Mouse (Mus musculus) embryo, embryonic 11 days (tissue): Measurements from ENCODE around the gene Borcs6.
"Not testable (repeated sequence)": the region's sequence is repeated elsewhere in the genome, so short reads cannot be mapped to it uniquely, and the experiment has no call there.

Experiments used
- DNase-seq: peaks from one replicate; pipeline ENCODE4 v3.0.0-alpha.2; 2015

Gene Borcs6

DNA sequence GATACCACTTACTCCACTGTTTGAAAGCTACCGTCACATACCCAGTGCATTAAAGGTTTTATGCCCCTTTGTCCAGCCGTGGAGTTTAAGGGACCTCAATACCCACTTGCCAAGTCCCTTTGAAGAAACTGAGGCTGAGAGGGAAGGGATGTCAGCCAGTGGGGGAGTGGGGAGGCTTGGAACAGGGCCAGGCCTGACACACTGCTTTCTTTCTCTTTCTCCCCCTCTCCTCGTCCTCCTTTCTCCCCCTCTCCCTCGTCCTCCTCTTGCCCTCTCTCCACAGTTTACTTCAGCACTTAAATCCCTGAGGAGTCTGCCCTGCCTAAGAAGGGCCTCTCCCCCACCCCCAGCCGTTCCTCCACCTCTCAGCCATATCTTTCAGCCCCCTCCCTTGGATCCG lies 30.9 kb downstream of the Borcs6 start:
- DNase-seq, result no peak

DNA sequence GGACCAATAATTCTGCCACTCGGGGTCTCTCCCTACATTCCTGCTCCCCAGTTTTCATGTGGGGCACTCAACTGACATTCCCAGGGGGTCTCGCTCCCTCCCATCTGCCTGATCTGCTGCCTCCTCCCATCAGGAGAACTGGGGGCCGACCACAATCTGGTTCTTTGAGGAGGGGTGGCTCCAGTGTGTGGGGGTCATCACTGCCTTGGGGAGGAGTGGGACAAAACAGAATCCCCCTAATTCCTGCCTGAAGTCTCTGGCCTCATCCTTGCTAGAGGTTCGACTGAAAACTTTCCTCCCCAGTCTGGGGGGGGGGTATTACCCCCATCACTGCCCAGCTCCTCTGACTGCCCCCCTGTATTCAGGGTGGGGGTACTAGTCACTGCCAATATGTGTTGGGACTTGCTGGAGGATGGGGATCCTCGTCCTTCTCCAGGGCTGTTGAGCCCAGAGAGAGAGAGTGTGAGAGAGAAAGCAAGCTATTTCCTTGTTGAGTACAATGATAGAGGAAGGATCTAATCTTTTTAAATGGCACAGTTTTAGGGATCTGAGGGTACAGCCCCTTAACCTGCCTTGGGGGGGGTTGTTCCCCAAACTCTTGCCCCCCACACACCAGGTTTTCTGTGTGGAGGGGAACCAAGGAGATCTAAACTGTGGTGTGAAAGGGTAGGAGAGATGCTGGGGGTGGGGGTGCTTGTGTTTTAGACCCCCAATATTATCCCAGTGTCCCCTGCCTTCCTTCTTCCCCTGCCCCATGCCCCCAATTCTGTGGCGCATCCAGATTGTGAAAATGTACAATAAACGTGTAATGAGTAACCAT lies 32.3 kb downstream of the Borcs6 start:
- no peak for DNase-seq

DNA sequence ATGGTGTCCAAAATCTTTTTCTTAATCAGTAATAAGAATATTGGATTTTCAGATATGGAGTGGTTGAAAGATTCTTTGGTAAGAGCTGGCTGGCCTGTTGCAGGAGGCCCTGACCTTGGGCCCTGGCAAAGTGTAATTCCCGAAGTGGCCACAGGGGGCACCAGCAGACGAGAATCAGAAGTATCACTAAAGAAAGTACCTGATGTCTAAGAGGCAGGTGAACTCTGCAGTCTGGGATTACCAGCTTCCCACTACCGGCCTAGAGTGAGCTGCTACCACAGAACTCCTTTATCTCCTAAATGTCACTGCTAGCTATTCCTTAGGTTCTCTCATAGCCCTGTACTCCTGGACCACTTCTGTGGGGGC lies 32.9 kb downstream of the Borcs6 start:
- peak; percentile 76 for DNase-seq

DNA sequence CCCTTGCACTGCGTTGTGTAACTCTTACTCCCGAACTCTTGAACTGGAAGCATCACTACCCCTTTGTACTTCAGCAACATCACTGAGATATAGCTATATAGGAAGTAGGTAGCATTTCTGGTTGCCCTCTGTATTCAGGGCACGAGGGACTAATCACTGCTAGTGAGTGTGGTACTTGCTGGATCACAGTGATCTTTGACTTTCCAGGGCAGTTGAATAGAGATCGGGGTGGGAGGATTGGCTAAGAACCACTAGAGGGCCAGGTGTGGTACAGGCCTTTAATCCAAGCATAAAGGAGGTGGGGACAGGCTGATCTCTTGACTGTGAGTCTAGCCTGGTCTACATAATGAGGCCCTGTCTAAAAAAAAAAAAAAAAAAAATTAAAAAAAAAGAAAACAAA lies 33.4 kb downstream of the Borcs6 start:
- no peak for DNase-seq

DNA sequence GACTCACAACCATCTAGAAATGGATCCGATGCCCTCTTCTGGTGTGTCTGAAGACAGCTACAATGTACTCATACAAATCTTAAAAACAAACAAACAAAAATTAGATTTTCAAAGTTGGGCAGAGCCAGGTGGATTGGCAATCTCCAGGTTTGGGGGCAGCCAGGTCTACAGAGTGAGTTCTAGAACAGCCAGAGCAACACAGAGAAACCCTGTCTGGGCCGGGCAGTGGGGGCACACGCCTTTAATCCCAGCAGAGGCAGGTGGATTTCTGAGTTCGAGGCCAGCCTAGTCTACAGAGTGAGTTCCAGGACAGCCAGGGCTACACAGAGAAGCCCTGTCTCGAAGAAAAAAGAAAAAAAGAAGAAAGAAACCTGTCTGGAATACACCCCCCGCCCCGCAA lies 34.3 kb downstream of the Borcs6 start:
- DNase-seq, result not testable (repeated sequence)

DNA sequence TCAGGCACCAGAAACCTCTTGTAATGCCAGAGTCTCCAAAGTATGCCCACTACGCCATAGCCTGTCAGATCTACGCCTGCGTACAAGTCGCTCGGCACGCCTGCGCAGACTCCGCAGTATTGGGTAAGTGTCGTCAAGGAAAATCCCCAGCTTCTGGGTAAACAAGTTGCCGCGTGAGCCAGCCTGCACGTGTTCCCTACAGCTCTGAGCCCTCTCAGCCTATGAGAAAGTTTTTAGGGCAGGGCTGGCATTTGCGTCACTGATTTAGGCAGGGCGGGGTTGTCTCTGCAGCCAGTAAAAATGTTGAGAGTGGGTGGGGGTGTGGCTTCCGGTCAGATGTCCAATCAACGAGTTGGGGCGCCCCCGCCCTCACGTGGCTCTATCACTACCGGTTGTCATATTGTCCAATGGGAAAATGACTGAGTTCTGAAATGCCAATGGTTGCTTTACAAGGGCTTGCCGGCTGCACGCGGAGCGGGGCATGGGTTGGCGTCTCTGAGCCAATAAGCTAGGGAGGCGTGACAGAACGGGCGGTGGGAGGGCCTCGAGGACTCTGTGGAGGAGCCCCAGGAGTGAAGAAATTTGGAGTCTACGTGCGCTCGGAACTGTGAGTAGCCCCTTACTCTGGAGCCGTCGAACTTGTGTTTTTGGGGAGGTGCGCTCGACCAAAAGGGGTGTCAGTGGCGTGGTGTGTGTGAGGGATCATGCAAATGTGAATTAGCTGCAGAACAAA lies 35.3 kb downstream of the Borcs6 start, which contains the start of gene Per1:
TSS of gene Per1 (plus strand) at position 521 of the 733 bp plus-strand sequence.
- peak; percentile 99 for DNase-seq

DNA sequence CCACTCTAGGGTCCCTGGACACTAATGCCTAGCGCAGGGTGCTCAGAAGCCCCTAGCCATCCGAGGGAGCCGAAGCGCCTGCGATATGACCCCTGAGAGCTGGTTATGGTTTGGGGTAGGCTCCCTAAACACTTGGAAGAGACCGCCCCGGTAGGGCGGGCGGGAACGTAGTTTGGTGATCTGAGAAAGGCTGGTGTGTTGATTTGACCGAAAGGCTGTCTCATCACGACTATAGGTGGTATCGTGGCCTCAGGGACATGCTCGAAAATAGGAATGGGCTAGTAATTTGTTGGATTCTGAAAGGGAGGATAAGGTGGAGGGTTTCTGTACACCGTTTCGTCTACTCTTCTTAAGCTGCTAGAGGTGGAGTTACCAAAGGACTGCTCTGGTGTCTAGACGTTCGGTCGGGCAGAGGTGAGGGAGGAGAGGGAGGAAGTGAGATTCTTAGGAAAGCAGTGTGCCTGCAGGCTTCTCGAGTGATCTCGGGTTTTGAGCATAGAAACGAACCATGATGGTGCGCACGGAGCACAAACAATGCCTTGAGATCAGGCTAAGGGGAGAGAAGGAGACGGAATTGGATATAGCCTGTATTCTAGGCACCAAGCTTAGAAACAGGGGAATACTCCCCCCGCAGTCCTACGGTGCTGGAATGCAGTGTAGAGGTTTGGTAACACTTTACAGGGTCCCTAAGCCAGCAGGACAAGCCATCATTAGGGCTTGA lies 36.2 kb downstream of the Borcs6 start:
- no peak for DNase-seq

DNA sequence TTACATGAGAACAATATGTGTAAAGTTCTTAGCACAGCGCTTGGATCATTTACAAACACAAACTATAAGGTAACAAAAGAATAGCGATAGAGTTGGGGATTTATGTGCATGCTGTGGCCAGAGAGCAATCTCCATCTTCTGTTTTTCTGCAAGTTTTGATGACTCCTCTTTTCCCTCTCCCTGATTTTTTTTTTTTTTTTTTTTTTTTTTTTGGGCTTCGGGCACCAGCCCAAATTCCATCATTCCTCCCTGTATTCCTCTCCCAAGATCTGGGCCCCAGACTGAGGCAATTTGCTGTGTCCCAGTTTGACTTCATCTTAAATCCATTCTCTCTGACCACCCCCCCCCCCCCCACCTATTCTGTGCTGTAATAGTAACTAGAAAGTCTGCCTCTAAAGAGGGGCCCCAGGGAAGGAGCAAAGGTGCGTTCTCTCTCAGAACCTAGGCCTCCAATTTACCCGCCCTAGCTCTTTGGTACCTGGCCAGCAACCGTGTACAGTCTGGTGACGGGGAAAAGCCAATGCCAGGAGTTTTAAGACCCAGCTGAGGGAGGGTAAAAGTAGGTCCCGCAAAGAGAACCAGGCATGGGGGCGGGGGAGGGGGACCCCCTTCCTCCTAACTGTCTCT lies 37.0 kb downstream of the Borcs6 start:
- DNase-seq, result no peak

DNA sequence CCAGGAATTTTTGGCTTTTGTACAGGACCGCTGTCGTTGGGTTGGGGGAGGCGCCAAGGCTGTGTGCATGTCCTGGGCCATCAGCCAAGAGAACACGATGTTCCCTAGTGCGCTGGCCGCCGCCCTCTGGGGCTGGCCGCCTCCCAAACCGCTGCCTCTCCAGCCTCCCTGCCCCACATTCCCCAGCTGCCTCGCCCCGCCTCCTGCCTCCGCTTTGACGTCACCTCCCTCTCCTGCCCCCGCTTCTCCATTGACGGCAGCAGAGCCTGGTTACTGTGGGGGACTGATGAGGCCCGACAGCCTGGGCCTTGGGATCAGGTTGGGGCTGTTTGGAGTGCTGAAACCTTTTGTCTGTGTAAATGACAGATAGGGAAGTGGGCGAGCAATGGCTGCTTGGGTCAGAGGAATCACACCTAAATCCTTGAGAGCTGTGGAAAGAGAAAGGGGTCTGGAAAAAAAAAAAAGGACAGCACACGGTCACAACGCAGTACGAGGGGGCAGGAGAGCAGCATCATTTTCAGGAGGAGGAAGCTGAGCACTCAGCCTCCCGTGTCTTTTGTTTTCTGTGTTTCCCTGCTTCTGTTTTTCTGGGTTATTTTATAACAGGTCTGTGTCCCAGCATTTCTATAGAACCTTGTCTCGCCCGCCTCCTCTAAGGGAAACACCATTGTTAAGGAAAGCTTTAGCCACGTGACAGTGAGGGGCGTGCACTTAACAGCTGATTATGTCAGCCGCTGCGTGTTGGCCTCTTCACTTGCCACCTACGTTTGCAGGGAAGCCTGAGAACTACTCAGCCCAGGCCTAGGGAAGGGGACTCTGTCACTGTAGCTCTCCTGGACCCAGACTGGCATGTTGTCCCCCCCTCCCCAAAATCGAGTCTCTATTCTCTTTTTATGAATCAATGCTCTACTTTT lies 37.7 kb downstream of the Borcs6 start:
- peak; percentile 87 for DNase-seq

DNA sequence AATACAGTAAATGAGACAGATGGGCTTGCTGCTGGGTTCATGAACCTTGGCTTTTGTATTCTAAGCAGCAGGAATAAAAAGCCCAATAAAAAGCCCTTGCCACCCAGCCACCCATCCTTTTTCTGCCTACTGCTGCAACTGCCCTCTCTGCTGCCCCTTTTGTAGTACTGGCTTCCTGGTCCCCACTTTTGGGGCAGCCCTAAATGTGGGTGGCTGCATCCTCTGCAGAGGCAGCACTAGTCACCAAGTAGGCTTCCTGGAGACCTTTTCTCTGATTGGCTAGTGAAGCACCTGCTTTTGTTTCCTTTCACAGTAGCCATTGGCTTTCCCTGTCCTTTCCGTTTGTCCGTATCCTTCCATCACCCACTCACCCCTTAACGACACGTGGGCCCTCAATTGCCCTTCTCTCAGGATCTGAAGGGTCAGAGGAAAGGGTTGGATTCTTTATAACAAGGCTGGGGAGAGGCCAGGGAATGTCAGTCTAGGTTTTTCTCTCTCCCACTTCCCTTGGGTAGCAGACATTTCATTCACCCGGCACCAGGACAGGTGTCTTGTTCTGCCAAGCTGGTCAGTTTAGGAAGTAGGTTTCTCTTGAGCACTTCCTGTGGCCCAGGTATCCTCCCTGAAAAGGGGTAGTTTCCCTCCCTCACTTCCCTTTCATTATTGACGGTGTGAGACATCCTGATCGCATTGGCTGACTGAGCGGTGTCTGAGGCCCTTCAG lies 38.7 kb downstream of the Borcs6 start:
- DNase-seq, result no peak

DNA sequence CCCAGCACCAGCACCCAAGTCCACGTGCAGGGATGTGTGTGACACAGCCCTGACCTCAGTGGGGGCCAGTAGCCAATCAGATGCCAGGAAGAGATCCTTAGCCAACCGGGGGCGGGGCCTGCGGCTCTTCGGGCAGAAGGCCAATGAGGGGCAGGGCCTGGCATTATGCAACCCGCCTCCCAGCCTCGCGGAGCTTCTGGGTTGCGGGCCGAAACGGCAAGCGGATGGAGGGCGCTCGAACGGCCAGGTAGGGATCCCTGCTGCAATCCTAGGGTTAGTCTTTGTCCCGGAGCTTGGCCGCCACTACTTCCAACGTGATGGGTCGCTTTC lies 39.2 kb downstream of the Borcs6 start:
- peak; percentile 96 for DNase-seq

DNA sequence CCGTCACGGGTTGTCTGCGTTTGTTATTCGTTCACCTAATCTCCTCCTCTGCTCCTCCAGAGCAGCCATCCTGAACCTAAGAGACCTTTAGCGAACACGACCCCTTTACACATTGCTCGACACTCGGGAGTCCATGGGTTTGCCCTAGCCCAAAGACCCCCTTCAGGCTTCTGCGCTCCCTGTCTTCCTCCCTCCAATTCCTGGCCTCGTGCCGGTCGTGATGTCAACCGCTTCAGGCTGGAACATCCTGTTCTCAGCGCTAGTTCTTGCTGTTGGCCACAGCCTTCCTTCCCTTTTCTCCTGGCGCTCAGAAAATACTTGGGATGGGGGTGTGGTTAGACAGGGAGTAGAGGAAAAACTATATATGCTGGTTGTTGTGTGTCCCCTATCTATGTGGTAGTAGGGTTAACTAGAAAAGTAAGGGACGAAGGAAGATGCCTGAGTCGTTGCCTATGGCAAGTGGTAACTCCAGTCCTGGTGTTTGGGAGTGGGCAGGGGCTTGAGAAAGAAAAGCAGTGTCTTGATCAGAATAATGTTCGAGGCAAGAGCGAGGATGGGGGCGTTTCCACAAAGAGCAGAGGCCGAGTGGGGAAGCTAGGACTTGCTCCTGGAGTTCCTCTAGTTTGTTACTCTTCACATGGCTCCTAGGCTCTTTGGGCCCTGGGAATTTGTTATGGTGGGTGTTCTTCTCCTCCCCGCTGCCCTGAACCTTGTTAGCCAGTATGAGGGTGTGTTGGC lies 39.8 kb downstream of the Borcs6 start:
- peak; percentile 33 for DNase-seq

DNA sequence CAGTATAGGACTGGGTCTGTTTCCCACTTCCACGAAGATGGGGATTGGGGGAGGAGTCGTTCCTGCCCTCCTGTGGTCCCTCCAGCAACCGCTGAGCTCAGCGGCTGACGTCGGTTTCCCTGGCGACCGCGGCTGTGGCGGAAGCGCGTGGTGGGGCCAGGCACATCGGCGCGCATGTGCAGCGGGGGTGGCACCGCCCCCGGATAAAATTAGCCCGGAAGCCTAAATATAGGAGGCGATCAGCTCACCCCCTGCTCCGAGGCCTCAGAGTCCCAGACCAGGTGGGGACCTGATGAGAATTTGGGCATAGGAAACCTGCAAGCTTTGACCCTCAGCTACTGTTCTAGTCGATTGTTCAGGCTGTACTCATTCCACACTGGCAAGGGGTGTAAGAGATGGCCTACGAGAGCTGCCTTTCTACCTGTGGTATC lies 40.4 kb downstream of the Borcs6 start:
- DNase-seq, result peak; percentile 92

DNA sequence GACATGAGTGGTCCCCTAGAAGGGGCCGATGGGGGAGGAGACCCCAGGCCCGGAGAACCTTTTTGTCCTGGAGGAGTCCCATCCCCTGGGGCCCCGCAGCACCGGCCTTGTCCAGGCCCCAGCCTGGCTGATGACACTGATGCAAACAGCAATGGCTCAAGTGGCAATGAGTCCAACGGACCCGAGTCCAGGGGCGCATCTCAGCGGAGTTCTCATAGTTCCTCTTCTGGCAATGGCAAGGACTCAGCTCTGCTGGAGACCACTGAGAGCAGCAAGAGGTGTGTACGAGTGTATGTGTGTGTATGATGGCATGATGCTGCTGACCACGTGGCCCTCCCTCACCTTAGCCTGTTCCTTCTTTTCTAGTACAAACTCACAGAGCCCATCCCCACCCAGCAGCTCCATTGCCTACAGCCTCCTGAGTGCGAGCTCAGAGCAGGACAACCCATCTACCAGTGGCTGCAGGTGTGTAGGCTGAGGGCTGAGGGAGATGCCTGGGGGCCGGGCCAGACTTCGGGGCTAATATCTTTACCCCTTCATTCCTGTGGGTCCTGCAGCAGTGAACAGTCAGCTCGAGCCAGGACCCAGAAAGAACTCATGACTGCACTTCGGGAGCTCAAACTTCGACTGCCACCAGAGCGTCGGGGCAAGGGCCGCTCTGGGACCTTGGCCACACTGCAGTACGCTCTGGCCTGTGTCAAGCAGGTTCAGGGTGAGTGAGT lies 41.3 kb downstream of the Borcs6 start:
- DNase-seq, result no peak

DNA sequence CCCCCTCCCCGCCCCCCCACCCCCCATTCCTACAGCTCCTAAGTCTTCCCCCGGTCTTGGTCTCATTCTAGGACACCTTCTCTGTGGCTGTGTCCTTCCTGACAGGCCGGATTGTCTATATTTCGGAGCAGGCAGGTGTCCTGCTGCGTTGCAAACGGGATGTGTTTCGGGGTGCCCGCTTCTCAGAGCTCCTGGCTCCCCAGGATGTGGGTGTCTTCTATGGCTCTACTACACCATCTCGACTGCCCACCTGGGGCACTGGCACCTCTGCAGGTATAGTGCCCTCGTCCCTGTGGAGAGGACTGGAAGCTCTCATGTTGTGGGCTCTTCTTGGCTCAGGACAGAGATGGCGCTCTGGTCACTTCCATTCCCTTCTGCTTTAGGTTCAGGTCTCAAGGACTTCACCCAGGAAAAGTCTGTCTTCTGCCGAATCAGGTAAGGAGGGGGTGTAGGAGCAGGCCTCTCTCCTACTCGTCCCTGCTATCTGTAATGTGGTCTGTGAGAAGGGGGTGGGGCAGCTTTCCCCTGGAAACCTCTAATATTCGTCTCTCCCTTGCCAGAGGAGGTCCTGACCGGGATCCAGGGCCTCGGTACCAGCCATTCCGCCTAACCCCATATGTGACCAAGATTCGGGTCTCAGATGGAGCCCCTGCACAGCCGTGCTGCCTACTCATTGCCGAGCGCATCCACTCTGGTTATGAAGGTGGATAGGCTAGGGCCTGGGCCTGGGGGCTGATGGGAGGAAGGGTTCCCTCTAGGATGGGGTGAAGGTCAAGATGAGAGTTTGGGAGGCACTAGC lies 42.3 kb downstream of the Borcs6 start:
- no peak for DNase-seq

DNA sequence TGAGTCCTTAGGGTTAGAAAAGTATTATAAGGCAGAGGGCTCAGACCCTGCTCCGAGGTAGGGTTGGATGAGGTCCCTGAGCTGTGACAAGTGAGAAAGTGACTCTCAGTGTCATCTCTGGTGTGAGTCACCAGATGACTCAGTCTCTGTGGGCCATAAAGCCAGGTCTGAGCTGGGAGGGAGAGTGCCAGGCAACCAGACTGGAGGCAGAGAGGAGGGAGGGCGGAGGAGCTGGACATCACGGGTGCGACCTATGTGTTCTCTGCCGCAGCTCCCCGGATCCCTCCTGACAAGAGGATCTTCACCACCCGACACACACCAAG lies 42.8 kb downstream of the Borcs6 start:
- no peak for DNase-seq

DNA sequence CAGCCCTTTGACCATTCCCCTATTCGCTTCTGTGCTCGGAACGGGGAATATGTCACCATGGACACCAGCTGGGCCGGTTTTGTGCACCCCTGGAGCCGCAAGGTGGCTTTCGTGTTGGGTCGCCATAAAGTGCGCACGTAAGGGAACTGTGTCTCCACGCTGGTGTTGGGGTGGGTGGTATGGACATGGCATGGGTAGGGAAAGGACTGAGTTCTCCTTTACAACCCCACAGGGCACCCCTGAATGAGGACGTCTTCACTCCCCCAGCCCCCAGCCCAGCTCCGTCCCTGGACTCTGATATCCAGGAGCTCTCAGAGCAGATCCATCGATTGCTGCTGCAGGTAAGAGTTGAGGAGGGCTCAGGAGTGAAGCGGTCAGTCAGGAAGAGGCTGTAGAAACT lies 43.6 kb downstream of the Borcs6 start:
- no peak for DNase-seq

DNA sequence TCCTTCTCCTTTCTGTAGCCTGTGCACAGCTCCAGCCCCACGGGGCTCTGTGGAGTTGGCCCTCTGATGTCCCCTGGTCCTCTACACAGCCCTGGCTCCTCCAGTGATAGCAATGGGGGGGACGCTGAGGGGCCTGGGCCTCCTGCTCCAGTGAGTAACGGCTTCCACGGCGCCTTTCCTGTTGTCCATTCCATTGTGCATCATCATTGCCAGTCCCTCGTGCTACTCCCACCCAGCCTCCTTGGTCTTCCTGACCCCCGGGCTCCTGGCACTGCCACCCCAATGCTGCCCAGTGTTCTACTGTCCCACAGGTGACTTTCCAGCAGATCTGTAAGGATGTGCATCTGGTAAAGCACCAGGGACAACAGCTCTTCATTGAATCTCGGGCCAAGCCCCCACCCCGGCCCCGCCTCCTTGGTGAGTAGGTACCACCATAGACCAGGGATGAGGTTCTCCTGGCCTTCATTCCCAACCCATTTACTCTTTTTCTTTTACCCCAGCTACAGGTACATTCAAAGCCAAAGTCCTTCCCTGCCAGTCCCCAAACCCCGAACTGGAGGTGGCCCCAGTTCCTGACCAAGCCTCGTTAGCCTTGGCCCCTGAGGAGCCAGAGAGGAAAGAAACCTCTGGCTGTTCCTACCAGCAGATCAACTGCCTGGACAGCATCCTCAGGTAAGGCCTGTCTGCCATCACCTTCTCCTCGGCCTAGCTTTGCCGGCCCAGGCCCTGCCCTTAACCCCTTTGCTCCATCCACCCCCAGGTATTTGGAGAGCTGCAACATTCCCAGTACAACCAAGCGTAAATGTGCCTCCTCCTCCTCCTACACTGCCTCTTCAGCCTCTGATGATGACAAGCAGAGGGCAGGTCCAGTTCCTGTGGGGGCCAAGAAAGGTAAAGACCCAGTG lies 44.3 kb downstream of the Borcs6 start:
- DNase-seq, result no peak
